Mouse (Mus musculus) left cerebral cortex, postnatal 4 days (tissue): Measurements from ENCODE around the gene Mei4. TPM values are rescaled to one million over a fixed set of nuclear protein-coding genes. Genes with fewer than 3 reads are reported as not detected.
A peak's percentile ranks its signal among the peaks of the same experiment; 100 is the strongest.

Experiments
- DNase-seq: peaks from one replicate; pipeline ENCODE4 v3.0.0-alpha.2; 2022
- intact Hi-C: fragments of 180-260 bp; cut with DNase I; formaldehyde crosslinking; loops from one replicate; pipeline ENCODE4 v1.15.1; 2025
- total RNA-seq, 2 experiments: library from RNA; stranded (reverse); gene quantifications; 2 replicates each; pipeline ENCODE4 v1.2.3; 2021

Gene Mei4
- total RNA-seq, 2 experiments from 2014 or later, result 1.8 to 2.0 TPM

DNA sequence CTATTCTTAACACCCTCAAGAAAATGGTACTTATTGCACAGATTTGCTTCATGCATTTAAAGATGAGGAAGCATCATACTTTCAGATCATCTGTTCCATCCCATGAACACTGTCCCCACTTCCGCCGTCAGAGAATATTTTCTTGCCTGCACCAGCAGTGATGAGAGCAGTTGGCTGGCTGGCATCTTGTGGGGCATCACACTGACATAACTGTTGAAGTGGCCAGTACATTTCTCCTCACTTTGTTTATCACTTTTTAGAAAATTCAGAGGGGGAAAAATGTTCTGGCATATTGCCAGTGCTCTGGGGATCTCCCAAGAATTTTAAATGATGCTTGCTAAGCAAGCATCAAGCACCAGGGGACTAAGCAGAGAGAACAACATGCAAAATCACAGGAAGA is 251.4 kb downstream of the Mei4 start:
- peak; percentile 51 for DNase-seq

DNA sequence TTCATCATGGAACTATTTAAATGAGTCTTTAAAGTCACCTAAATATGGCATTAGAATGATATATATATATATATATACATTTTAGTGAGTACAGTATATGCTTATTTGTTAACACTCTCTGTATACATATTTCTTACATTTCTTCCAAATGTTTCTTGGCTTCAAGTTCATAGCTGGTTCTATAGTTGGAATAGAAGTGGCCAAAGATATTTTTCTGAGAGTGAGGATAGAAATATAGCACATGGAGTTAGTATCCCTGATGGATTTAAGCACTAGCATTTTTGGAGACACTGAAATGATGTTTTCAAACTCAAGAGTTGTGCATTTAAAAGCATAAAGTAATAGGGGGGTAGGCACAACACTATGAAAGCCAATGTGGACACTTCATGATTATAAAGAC is 272.6 kb downstream of the Mei4 start:
- intact Hi-C loops, result no loop called here
- DNase-seq, result no peak

More for the DNA sequence above, 251.4 kb downstream of the Mei4 start:
- intact Hi-C loops, result no loop called here

DNA sequence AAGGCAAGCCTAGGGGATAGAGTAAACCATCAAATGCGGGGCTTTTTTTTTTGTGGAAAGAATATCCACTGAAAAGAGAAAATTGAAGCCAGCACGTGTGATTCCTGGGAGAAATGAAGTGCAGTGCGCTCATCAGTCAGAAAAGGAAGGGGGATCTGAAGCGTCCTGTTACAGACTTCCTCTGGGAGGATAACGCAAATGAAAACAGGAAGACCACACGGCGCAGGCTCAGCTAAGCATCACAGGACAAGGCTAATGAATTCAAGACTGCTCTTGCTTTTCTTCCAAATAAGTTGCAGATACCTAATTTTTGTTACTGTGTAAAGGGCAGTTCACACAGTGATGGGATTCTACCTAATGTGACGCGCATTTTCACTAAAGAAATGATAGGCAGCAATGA is 296.7 kb downstream of the Mei4 start:
- intact Hi-C loops, result no loop called here
- DNase-seq, result no peak

DNA sequence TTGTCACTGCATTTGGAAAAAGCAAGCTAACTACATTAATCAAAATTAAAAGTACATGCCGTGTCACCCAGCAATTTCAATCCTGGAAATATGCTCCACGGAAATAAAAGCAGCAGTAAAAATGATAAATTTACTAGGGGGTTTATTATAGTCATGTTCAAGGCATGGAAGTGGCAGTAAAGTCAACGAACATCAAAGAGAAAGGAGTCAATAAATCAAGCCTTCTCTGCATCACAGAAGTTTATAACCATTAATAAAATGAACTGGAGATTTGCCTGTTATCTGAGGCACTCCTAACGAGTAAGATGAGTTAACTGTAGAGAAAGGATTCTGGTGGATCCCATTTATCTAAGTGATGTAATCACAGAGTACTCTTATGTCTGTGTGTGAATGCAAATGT is 298.9 kb downstream of the Mei4 start:
- no peak for DNase-seq
- intact Hi-C loops, result no loop called here

DNA sequence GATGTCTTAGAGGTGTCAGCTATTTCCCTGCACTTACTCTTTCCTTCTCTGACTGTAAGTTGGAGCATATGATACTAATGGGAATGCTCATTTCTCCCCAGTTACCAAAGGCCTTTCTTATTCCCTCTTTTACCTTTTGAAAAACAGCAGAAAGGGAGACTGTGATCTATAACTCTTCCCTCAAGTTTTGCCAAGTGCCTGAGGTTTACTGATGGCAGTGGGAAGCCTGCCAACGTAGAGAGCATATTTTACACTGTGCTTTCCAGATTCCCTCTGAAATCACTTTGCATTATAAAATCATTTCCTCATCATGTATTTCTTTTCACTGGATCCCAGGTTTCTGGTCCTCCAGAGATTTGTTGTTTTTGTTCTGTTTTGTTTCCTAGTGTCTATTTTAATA is 354.5 kb downstream of the Mei4 start:
- intact Hi-C loops, result no loop called here
- DNase-seq, result no peak

DNA sequence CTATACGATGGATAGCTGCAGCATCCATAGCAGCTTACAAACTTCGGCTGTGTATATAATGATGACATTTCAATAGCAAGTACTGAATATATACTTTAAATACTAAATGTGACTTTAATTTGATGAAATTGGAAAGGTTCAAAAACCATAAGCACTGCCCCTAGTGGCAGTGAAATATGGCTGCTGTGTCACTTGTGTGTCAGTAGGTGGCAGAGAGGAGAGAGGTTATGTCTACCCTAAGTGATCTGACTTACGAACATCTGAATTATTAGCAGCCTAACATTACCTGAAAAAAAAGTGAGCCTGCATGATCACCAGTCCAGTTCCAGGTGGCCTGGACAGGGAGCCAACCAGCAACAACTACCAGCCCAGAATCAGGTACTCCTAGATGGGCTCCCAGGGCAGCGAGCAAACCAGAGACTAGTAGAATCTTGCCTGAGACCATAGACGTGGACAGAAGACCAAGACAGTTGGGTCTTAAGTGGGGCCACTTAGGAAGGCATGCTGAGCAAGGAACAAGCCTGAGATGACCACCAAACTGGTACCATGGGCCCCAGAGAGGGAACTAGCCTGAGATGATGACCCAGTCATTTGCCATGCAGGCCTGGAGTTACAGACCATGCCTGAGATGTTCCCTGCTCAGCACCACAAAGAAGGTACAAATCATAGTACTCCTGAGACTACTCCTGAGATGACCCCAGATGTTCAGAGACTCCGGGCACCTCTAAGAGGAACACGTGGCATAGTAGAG is 384.4 kb downstream of the Mei4 start:
- DNase-seq, result no peak
- intact Hi-C loops, result no loop called here

Other genes with a start within 250 kb of the Mei4 start
- 10 to 100 TPM; 10.0 to 10.4 TPM for gene Htr1b, start 229.8 kb upstream of the Mei4 start, total RNA-seq